Mouse (Mus musculus) erythroblast, embryonic 14.5 days (primary cell): ENCODE measurements around the gene Pisd.
"Not testable (repeated sequence)": the region's sequence is repeated elsewhere in the genome, so short reads cannot be mapped to it uniquely, and the experiment has no call there.

Experiments used
- GATA1 ChIP-seq: IDR thresholded peaks from 2 replicates; pipeline ENCODE4 v1.6.1; 2012; ENCODE audit warnings: low read length, inconsistent platforms, mixed read lengths
- TAL1 ChIP-seq: IDR thresholded peaks from 3 replicates; pipeline ENCODE4 v1.6.1; 2012; ENCODE audit warnings: low read length, inconsistent platforms, mixed read lengths

- not testable (repeated sequence) for TF ChIP-seq GATA1, TAL1
These were observed 25.1 kb downstream of the Pisd start for GRCm38 (mm10) chr5:32760352-32760751.
